Mouse (Mus musculus): Measurements from ENCODE around the gene Wrb.

DNA sequence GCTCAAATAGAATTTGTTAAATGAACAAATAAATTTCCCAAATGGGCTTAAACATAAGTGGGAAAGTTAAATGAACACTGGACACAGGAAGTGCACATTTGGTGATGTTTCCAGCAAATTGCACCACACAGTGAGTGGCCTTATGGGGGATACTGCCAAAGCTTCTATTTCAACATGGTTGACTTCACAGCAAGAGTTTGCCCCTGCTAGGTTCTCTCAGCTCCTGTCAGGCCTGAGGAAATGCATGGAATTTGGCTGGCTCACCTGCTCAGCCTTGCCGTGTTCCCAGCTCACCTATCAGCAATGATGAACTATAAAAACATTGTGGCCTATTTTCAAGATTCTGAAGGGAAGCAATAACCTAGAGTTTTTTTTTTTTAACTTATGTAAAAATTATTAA is 15.7 kb downstream of the Wrb start:
- TF ChIP-seq CTCF (IDR thresholded peaks at IDR 0.05; ENCODE audit: control insufficient read depth, insufficient read depth, insufficient read length) (no peak), MYOG (IDR thresholded peaks at IDR 0.05; ENCODE audit: control insufficient read depth, extremely low read depth, insufficient read length) (no peak), MYOD1 (IDR thresholded peaks at IDR 0.05; ENCODE audit: control insufficient read depth, insufficient read length, low read depth) (no peak)
